Mouse (Mus musculus) liver, embryonic 12.5 days (tissue): ENCODE measurements around the gene C1ra. TPM values are rescaled to one million over a fixed set of nuclear protein-coding genes. Genes with fewer than 3 reads are reported as not detected.
A peak's percentile ranks its signal among the peaks of the same experiment; 100 is the strongest.
"Not testable (repeated sequence)": the region's sequence is repeated elsewhere in the genome, so short reads cannot be mapped to it uniquely, and the experiment has no call there.

ENCODE experiments used
- ATAC-seq: fragments of 200-750 bp; cut with Nextera tagmentation; 2 replicates; pipeline ENCODE4 v1.8.0; 2017; ENCODE audit warnings: moderate number of reproducible peaks, mild to moderate bottlenecking, moderate library complexity
- H3K27ac ChIP-seq: fragments of 300-500 bp; sonication (generic); 2 replicates; pipeline ENCODE4 v1.5.1; 2016; ENCODE audit warnings: mild to moderate bottlenecking
- H3K27me3 ChIP-seq: fragments of 300-500 bp; sonication (generic); replicated peaks from 2 replicates; pipeline ENCODE4 v1.6.1; 2016; ENCODE audit warnings: mild to moderate bottlenecking, moderate library complexity
- H3K36me3 ChIP-seq: fragments of 300-500 bp; sonication (generic); 2 replicates; pipeline ENCODE4 v1.6.1; 2016; ENCODE audit warnings: mild to moderate bottlenecking, moderate library complexity
- H3K4me1 ChIP-seq: fragments of 300-500 bp; sonication (generic); 2 replicates; pipeline ENCODE4 v1.6.1; 2016
- H3K4me2 ChIP-seq: fragments of 300-500 bp; sonication (generic); 2 replicates; pipeline ENCODE4 v1.6.1; 2016; ENCODE audit warnings: mild to moderate bottlenecking, moderate library complexity
- H3K4me3 ChIP-seq: fragments of 300-500 bp; sonication (generic); 2 replicates; pipeline ENCODE4 v1.5.1; 2016; ENCODE audit warnings: mild to moderate bottlenecking, moderate library complexity
- H3K9ac ChIP-seq: fragments of 300-500 bp; sonication (generic); 2 replicates; pipeline ENCODE4 v1.6.1; 2016; ENCODE audit warnings: mild to moderate bottlenecking, moderate library complexity
- H3K9me3 ChIP-seq: fragments of 300-500 bp; sonication (generic); replicated peaks from 2 replicates; pipeline ENCODE4 v1.6.1; 2016; ENCODE audit warnings: mild to moderate bottlenecking, moderate library complexity
- WGBS: fragments of 180-500 bp; shearing (Covaris S2); methylation state at CpG from one replicate; pipeline ENCODE4 v1.1.7; 2016; ENCODE audit not compliant: insufficient replicate concordance; 5-methylcytosine and 5-hydroxymethylcytosine counted together
- polyA plus RNA-seq: library from polyadenylated mRNA; unstranded; fragments of >200 nt; fragmentation: Nextera tagmentation; extraction: Ambion mirVana; gene quantifications from 2 replicates; pipeline ENCODE4 v1.2.1, GENCODE M21; 2016

C1ra gene
- 4.5 and 4.6 TPM in 2 replicates for polyA plus RNA-seq

GRCm38 (mm10) chr6:124512355-124512836, at the start of gene C1ra:
Gene C1ra, plus strand, starts transcription at chr6:124512405.
- Histone ChIP-seq H3K4me1 (no peaks in the 10 kb centered on the region), H3K4me2 (peak within 1 kb of the TSS; percentile 45), H3K36me3 (no peaks in the 10 kb centered on the region), H3K27me3 (no peaks in the 10 kb centered on the region), H3K27ac (no peak within 1 kb of the TSS), H3K9ac (no peak within 1 kb of the TSS), H3K4me3 (peak within 1 kb of the TSS; percentile 5; the same call in 1 of the 2 replicates), H3K9me3 (no peaks in the 10 kb centered on the region)
- ATAC-seq = no peak
- 5% methylated on average over 6 of the region's 6 CpGs for WGBS

GRCm38 (mm10) chr6:124463881-124464291, 48.3 kb upstream of the C1ra start:
- Histone ChIP-seq H3K36me3 (no peaks in the 10 kb centered on the region), H3K9me3 (no peaks in the 10 kb centered on the region), H3K9ac (peak overlapping the region; percentile 57), H3K4me3 (peak overlapping the region; percentile 53), H3K4me1 (peaks cover 27% of the 10 kb centered on the region), H3K4me2 (peak overlapping the region; percentile 73), H3K27me3 (peaks cover 24% of the 10 kb centered on the region; the same call in 1 of the 2 replicates), H3K27ac (no peak overlapping the region)
- no peak for ATAC-seq
- WGBS = 12% methylated on average over 8 of the region's 8 CpGs

GRCm38 (mm10) chr6:124464305-124465271, 47.6 kb upstream of the C1ra start, which contains the start of gene Clstn3:
Gene Clstn3, minus strand, starts transcription at chr6:124464794.
- Histone ChIP-seq H3K9ac (peak within 1 kb of the TSS; percentile 57), H3K4me3 (peak within 1 kb of the TSS; percentile 53), H3K27ac (no peak within 1 kb of the TSS), H3K4me1 (peaks cover 21% of the 10 kb centered on the region), H3K27me3 (peaks cover 24% of the 10 kb centered on the region; the same call in 1 of the 2 replicates), H3K4me2 (peak within 1 kb of the TSS; percentile 73), H3K36me3 (no peaks in the 10 kb centered on the region), H3K9me3 (no peaks in the 10 kb centered on the region)
- ATAC-seq = peak; percentile 97
- WGBS = 10% methylated on average over 27 of the region's 27 CpGs

- H3K4me2 ChIP-seq = peak overlapping the region; percentile 73
- peaks cover 18% of the 10 kb centered on the region for H3K4me1 ChIP-seq
- H3K4me3 ChIP-seq = 0 out of 2 replicates have a peak overlapping the region, but pooled peaks have one; percentile 53
- 53% methylated on average over 6 of the region's 6 CpGs for WGBS
- no peaks in the 10 kb centered on the region for H3K36me3 ChIP-seq
- H3K9me3 ChIP-seq = no peaks in the 10 kb centered on the region
- no peak for ATAC-seq
- H3K27ac ChIP-seq = no peak overlapping the region
- peaks cover 24% of the 10 kb centered on the region; the same call in 1 of the 2 replicates for H3K27me3 ChIP-seq
- H3K9ac ChIP-seq = no peak overlapping the region
Observed at GRCm38 (mm10) chr6:124465299-124465698, 46.9 kb upstream of the C1ra start.

- H3K27me3 ChIP-seq = peaks cover 24% of the 10 kb centered on the region; the same call in 1 of the 2 replicates
- H3K4me1 ChIP-seq = peaks cover 22% of the 10 kb centered on the region
- H3K9me3 ChIP-seq = no peaks in the 10 kb centered on the region
- H3K4me3 ChIP-seq = no peak overlapping the region
- H3K9ac ChIP-seq = no peak overlapping the region
- no peak overlapping the region for H3K4me2 ChIP-seq
- H3K27ac ChIP-seq = no peak overlapping the region
- WGBS = 82% methylated on average over 6 of the region's 6 CpGs
- H3K36me3 ChIP-seq = no peaks in the 10 kb centered on the region
- ATAC-seq = no peak
Observed at GRCm38 (mm10) chr6:124465729-124466128, 46.5 kb upstream of the C1ra start.

- Histone ChIP-seq H3K36me3 (no peaks in the 10 kb centered on the region), H3K4me3 (no peak overlapping the region), H3K9me3 (no peaks in the 10 kb centered on the region), H3K4me2 (no peak overlapping the region), H3K4me1 (peaks cover 44% of the 10 kb centered on the region), H3K27me3 (no peaks in the 10 kb centered on the region), H3K9ac (no peak overlapping the region), H3K27ac (peak overlapping the region; percentile 71)
- 73% methylated on average over 3 of the region's 3 CpGs for WGBS
- no peak for ATAC-seq
Observed at GRCm38 (mm10) chr6:124471121-124471520, 41.1 kb upstream of the C1ra start.

- H3K9ac ChIP-seq = peak overlapping the region; percentile 33; the same call in 1 of the 2 replicates
Observed at GRCm38 (mm10) chr6:124471783-124472638, 40.2 kb upstream of the C1ra start.

GRCm38 (mm10) chr6:124472801-124473200, 39.4 kb upstream of the C1ra start:
- Histone ChIP-seq H3K36me3 (no peaks in the 10 kb centered on the region), H3K4me2 (peak overlapping the region; percentile 62), H3K4me3 (peak overlapping the region; percentile 20; the same call in 1 of the 2 replicates), H3K9me3 (no peaks in the 10 kb centered on the region), H3K4me1 (peaks cover 51% of the 10 kb centered on the region), H3K27me3 (no peaks in the 10 kb centered on the region), H3K9ac (no peak overlapping the region), H3K27ac (peak overlapping the region; percentile 77; the same call in 1 of the 2 replicates)
- ATAC-seq = peak; percentile 45
- 14% methylated on average over 6 of the region's 6 CpGs for WGBS

More at GRCm38 (mm10) chr6:124471783-124472638, 40.2 kb upstream of the C1ra start:
- peak overlapping the region; percentile 62 for H3K4me2 ChIP-seq
- peak overlapping the region; percentile 20 for H3K4me3 ChIP-seq
- WGBS = 31% methylated on average over 6 of the region's 6 CpGs
- ATAC-seq = peak; percentile 86
- peak overlapping the region; percentile 77 for H3K27ac ChIP-seq
- H3K4me1 ChIP-seq = peaks cover 44% of the 10 kb centered on the region
- H3K36me3 ChIP-seq, H3K27me3 ChIP-seq, H3K9me3 ChIP-seq: not testable (repeated sequence)

GRCm38 (mm10) chr6:124474621-124475020, 37.6 kb upstream of the C1ra start:
- Histone ChIP-seq H3K9me3 (no peaks in the 10 kb centered on the region), H3K27ac (no peak overlapping the region), H3K4me2 (peak overlapping the region; percentile 7; the same call in 1 of the 2 replicates), H3K27me3 (no peaks in the 10 kb centered on the region), H3K9ac (no peak overlapping the region), H3K4me1 (peaks cover 69% of the 10 kb centered on the region), H3K36me3 (no peaks in the 10 kb centered on the region), H3K4me3 (peak overlapping the region; percentile 21; the same call in 1 of the 2 replicates)
- ATAC-seq = no peak
- 65% methylated on average over 11 of the region's 11 CpGs for WGBS

- Histone ChIP-seq H3K4me1 (peaks cover 70% of the 10 kb centered on the region), H3K4me3 (peak overlapping the region; percentile 21; the same call in 1 of the 2 replicates)
- not testable (repeated sequence) for ATAC-seq, H3K27ac ChIP-seq, H3K4me2 ChIP-seq, H3K27me3 ChIP-seq, H3K9ac ChIP-seq, H3K9me3 ChIP-seq, H3K36me3 ChIP-seq
- WGBS = 72% methylated on average over 8 of the region's 11 CpGs
Observed at GRCm38 (mm10) chr6:124475335-124476075, 36.7 kb upstream of the C1ra start.

- H3K4me2 ChIP-seq = peak overlapping the region; percentile 7; the same call in 1 of the 2 replicates
- no peak overlapping the region for H3K9ac ChIP-seq
- no peaks in the 10 kb centered on the region for H3K9me3 ChIP-seq
- H3K4me3 ChIP-seq = no peak overlapping the region
- H3K4me1 ChIP-seq = peaks cover 69% of the 10 kb centered on the region
- H3K36me3 ChIP-seq = no peaks in the 10 kb centered on the region
- no peak for ATAC-seq
- WGBS = 74% methylated on average over 7 of the region's 7 CpGs
- H3K27ac ChIP-seq = no peak overlapping the region
- no peaks in the 10 kb centered on the region for H3K27me3 ChIP-seq
Observed at GRCm38 (mm10) chr6:124476216-124476615, 36.0 kb upstream of the C1ra start.
